Mouse (Mus musculus): ENCODE measurements around the gene Afmid.

GRCm38 (mm10) chr11:117865988-117866387 lies 40.3 kb downstream of the Afmid start:
- TF ChIP-seq POLR2A (IDR thresholded peaks at IDR 0.05; ENCODE audit: low read depth, low read length) (no peak), CTCF (IDR thresholded peaks at IDR 0.05; ENCODE audit: extremely low read depth, insufficient read depth, insufficient read length, insufficient replicate concordance) (no peak)
